Mouse (Mus musculus): ENCODE data around the gene Zbtb33. TPM values are rescaled to one million over a fixed set of nuclear protein-coding genes. Genes with fewer than 3 reads are reported as not detected.

Gene Zbtb33
- polyA plus RNA-seq, 1 experiment from 2014 or later: 5.4 TPM

DNA sequence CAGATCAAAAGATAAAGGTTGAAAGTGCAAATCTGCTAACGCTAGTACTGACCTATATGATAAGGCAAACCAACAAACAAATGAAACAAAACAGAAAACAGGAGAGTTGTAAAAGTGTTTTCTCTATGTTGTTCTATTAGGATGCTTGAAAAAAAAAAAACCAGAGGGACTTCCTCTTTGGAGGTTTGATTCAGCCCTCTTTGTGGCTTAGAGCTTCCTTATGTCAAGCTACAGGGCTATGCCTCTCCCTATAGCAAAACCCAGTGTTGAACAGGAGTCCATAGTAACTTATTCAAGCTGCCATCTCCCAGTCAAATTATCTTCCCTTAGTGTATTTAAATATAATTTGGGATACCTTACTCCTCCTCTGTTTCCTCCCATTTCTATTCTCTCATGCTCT is 17.8 kb downstream of the Zbtb33 start:
- no peaks in the 10 kb centered on the region for H3K36me3 ChIP-seq
- no peak for ATAC-seq (ENCODE audit: low FRiP score)
- H3K4me3 ChIP-seq: no peak overlapping the region
- no peaks in the 10 kb centered on the region for H3K4me1 ChIP-seq (replicated peaks)
- WGBS: 70% methylated on average over 1 of the region's 1 CpGs
- no peaks in the 10 kb centered on the region for H3K9me3 ChIP-seq
- no peaks in the 10 kb centered on the region for H3K27me3 ChIP-seq
- no peak overlapping the region for H3K27ac ChIP-seq
- no peak overlapping the region for H3K4me2 ChIP-seq
- H3K9ac ChIP-seq: no peak overlapping the region

- WGBS: 81% methylated on average over 9 of the region's 9 CpGs
- no peak overlapping the region for H3K9ac ChIP-seq
- no peak overlapping the region for H3K4me2 ChIP-seq
- H3K36me3 ChIP-seq: no peaks in the 10 kb centered on the region
- H3K27ac ChIP-seq: no peak overlapping the region
- H3K27me3 ChIP-seq: no peaks in the 10 kb centered on the region
- H3K4me3 ChIP-seq: no peak overlapping the region
- no peaks in the 10 kb centered on the region for H3K4me1 ChIP-seq (replicated peaks)
- H3K9me3 ChIP-seq: no peaks in the 10 kb centered on the region
- no peak for ATAC-seq (ENCODE audit: low FRiP score)
These were observed 27.5 kb downstream of the Zbtb33 start for GRCm38 (mm10) chrX:38216986-38217675.

DNA sequence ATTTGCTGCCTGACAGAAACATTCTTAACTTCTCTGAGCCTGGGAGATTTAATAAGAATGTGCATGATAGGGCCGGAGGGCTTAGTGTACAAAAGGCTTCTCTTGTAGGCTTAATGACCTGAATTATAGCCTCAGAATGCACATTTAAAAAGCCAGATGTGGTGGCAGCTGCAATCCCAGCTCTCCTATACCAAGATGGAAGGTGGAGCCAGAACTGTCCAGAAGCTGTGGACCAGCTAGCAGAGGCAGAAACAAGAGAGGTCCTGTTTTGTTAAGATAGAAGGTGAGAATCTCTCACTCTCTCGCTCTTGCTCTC is 28.0 kb downstream of the Zbtb33 start:
- H3K4me1 ChIP-seq (replicated peaks): no peaks in the 10 kb centered on the region
- no peak for ATAC-seq (ENCODE audit: low FRiP score)
- no peaks in the 10 kb centered on the region for H3K36me3 ChIP-seq
- 74% methylated on average over 2 of the region's 2 CpGs for WGBS
- H3K4me2 ChIP-seq: no peak overlapping the region
- H3K4me3 ChIP-seq: no peak overlapping the region
- H3K27me3 ChIP-seq: no peaks in the 10 kb centered on the region
- no peak overlapping the region for H3K9ac ChIP-seq
- H3K27ac ChIP-seq: no peak overlapping the region
- H3K9me3 ChIP-seq: no peaks in the 10 kb centered on the region

DNA sequence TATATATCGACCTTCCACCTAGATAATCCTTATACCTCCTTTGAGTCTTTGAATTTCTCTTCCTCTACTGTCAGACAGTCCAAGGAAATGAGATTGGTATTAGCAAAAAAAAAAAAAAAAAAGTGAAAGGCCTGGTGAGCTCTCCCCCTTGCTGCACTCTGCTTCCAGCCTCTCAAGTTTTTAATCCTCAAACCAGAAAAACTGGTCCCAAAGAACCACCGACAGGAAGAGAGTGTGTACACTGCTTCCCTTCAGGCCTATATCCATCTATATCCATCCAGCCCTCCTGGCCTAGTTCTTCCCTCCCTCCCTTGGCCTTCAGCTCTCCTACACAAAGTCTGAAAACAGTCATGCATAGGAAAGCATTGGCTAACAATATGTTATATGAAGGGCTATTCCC is 33.2 kb downstream of the Zbtb33 start:
- H3K4me1 ChIP-seq (replicated peaks): no peaks in the 10 kb centered on the region
- no peak overlapping the region for H3K4me3 ChIP-seq
- no peak overlapping the region for H3K9ac ChIP-seq
- no peak overlapping the region for H3K27ac ChIP-seq
- no peaks in the 10 kb centered on the region for H3K36me3 ChIP-seq
- no peak overlapping the region for H3K4me2 ChIP-seq
- no peak for ATAC-seq (ENCODE audit: low FRiP score)
- no peaks in the 10 kb centered on the region for H3K27me3 ChIP-seq
- WGBS: 55% methylated on average over 2 of the region's 2 CpGs
- no peaks in the 10 kb centered on the region for H3K9me3 ChIP-seq

GRCm38 (mm10) chrX:38229888-38230287 is 40.3 kb downstream of the Zbtb33 start:
- Histone ChIP-seq H3K27me3 (no peaks in the 10 kb centered on the region), H3K27ac (no peak overlapping the region), H3K9ac (no peak overlapping the region), H3K9me3 (no peaks in the 10 kb centered on the region), H3K4me2 (no peak overlapping the region), H3K36me3 (no peaks in the 10 kb centered on the region), H3K4me3 (no peak overlapping the region), H3K4me1 (replicated peaks) (no peaks in the 10 kb centered on the region)
- 81% methylated on average over 1 of the region's 1 CpGs for WGBS
- ATAC-seq (ENCODE audit: low FRiP score): no peak

DNA sequence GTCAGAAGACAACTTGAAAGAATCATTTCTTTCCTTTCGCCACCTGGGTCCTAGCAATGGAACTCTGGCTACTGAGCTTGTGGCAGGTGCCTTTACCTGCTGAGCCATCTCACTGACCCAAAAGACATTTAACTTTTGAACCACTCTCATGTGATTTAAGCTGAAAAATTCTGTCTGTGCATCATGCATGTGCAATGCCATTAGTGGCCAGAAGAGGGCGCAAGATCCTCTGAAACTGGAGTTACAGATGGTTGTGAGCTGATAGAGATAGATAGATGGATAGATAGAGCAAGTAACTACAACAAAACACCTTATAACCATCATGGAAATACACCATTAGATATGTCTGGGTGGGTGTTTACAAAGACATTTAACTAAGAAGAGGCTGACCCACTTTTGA is 48.1 kb downstream of the Zbtb33 start:
- no peak for ATAC-seq (ENCODE audit: low FRiP score)

More for the DNA sequence above, 48.1 kb downstream of the Zbtb33 start:
- H3K27ac ChIP-seq: no peak overlapping the region
- no peak overlapping the region for H3K4me2 ChIP-seq
- no peaks in the 10 kb centered on the region for H3K36me3 ChIP-seq
- H3K9ac ChIP-seq: no peak overlapping the region
- H3K9me3 ChIP-seq: no peaks in the 10 kb centered on the region
- no peaks in the 10 kb centered on the region for H3K27me3 ChIP-seq
- no peaks in the 10 kb centered on the region for H3K4me1 ChIP-seq (replicated peaks)
- WGBS: 32% methylated on average over 2 of the region's 2 CpGs
- no peak overlapping the region for H3K4me3 ChIP-seq

Small RNA genes within 50 kb of the gene (microRNA-seq; reads per million reads assigned to microRNA genes)
- gene Mir3110: 1.2 reads per million

Other genes starting within 250 kb of the Zbtb33 start
- gene Btg1-ps1, start 171.0 kb upstream of the Zbtb33 start, polyA plus RNA-seq (2015; fragmentation: Nextera tagmentation; extraction: Ambion mirVana): not detected in 2 replicates
- gene Btg1-ps2, start 146.7 kb upstream of the Zbtb33 start, polyA plus RNA-seq (2015; fragmentation: Nextera tagmentation; extraction: Ambion mirVana): not detected in 2 replicates
- gene Rhox10, start 123.3 kb upstream of the Zbtb33 start, polyA plus RNA-seq (2015; fragmentation: Nextera tagmentation; extraction: Ambion mirVana): not detected in 2 replicates
- not detected in 2 replicates for gene Rhox11, start 104.7 kb upstream of the Zbtb33 start, polyA plus RNA-seq (2015; fragmentation: Nextera tagmentation; extraction: Ambion mirVana)
- gene Rhox12, start 78.9 kb upstream of the Zbtb33 start, polyA plus RNA-seq (2015; fragmentation: Nextera tagmentation; extraction: Ambion mirVana): not detected in 2 replicates
- not detected in 2 replicates for gene Rhox13, start 68.6 kb upstream of the Zbtb33 start, polyA plus RNA-seq (2015; fragmentation: Nextera tagmentation; extraction: Ambion mirVana)
- 38.7 and 44.8 TPM in 2 replicates for gene Tmem255a, start 62.6 kb downstream of the Zbtb33 start, polyA plus RNA-seq (2015; fragmentation: Nextera tagmentation; extraction: Ambion mirVana)
- gene Atp1b4, start 126.4 kb downstream of the Zbtb33 start, polyA plus RNA-seq (2015; fragmentation: Nextera tagmentation; extraction: Ambion mirVana): not detected in 2 replicates